Mouse (Mus musculus) fibroblast of lung, adult 2 months (primary cell): ENCODE measurements around the gene Mst1.

ENCODE experiments used
- DNase-seq: peaks from one replicate; pipeline ENCODE4 v3.0.0-alpha.2; 2011; ENCODE audit warnings: low read depth

Mst1 gene

GRCm38 (mm10) chr9:108129042-108129948 lies 49.1 kb downstream of the Mst1 start:
- DNase-seq, result no peak

GRCm38 (mm10) chr9:108131502-108131901 lies 51.3 kb downstream of the Mst1 start:
- DNase-seq, result no peak

- DNase-seq, result no peak
Observed at GRCm38 (mm10) chr9:108132373-108132772, 52.1 kb downstream of the Mst1 start.

GRCm38 (mm10) chr9:108133478-108133877 lies 53.2 kb downstream of the Mst1 start:
- DNase-seq, result no peak
